In genomic region chr6:72597083-72597874, GRCm38 (mm10) we compare ENCODE assay signal across 8 mouse cellular contexts. TPM values are rescaled to one million over a fixed set of nuclear protein-coding genes. Genes with fewer than 3 reads are reported as not detected.
DNase-seq lines count a peak whose midpoint lies in the region; ATAC-seq lines count a peak whose summit lies in the region.

No protein-coding gene starts in this region.

- H3K36me3 ChIP-seq in neural tube, embryonic 11.5 days (ENCODE audit: control insufficient read depth, insufficient read depth, low read length): no peaks in the 10 kb centered on the region
- no peaks in the 10 kb centered on the region for H3K36me3 ChIP-seq in heart, embryonic 10.5 days
- no peaks in the 10 kb centered on the region for H3K36me3 ChIP-seq in midbrain, embryonic 11.5 days (ENCODE audit: control insufficient read depth, insufficient read depth, low read length)

- peak overlapping the region; percentile 73 for H3K4me2 ChIP-seq in neural tube, embryonic 11.5 days (ENCODE audit: low read depth)
- peak overlapping the region; percentile 62 for H3K4me2 ChIP-seq in midbrain, embryonic 11.5 days

- no peak overlapping the region for H3K27ac ChIP-seq in neural tube, embryonic 11.5 days (ENCODE audit: low read depth, low read length)
- peak overlapping the region; percentile 90 for H3K27ac ChIP-seq in heart, embryonic 10.5 days
- no peak overlapping the region for H3K27ac ChIP-seq in midbrain, embryonic 11.5 days (ENCODE audit: low read depth, low read length)

- no peak for ATAC-seq in neural tube, embryonic 11.5 days (ENCODE audit: insufficient read depth, low FRiP score, low TSS enrichment)
- no peak for ATAC-seq in midbrain, embryonic 11.5 days (ENCODE audit: low FRiP score)
- no peak for ATAC-seq in activated CD4-positive, CD25-positive, alpha-beta regulatory T cell, adult 4 months

- H3K4me1 ChIP-seq in neural tube, embryonic 11.5 days (ENCODE audit: control insufficient read depth, insufficient read depth, low read length): peaks cover 4% of the 10 kb centered on the region; the same call in 1 of the 2 replicates
- peaks cover 12% of the 10 kb centered on the region for H3K4me1 ChIP-seq in heart, embryonic 10.5 days
- peaks cover 9% of the 10 kb centered on the region for H3K4me1 ChIP-seq in midbrain, embryonic 11.5 days (ENCODE audit: control insufficient read depth, insufficient read depth, low read length)

- H3K9me3 ChIP-seq in neural tube, embryonic 11.5 days (ENCODE audit: control insufficient read depth, low read length): no peaks in the 10 kb centered on the region
- no peaks in the 10 kb centered on the region for H3K9me3 ChIP-seq in heart, embryonic 10.5 days
- H3K9me3 ChIP-seq in midbrain, embryonic 11.5 days (ENCODE audit: control insufficient read depth, low read length): no peaks in the 10 kb centered on the region

- H3K4me3 ChIP-seq in neural tube, embryonic 11.5 days (ENCODE audit: low read depth, low read length): peak overlapping the region; percentile 50
- peak overlapping the region; percentile 67 for H3K4me3 ChIP-seq in heart, embryonic 10.5 days
- peak overlapping the region; percentile 59 for H3K4me3 ChIP-seq in midbrain, embryonic 11.5 days (ENCODE audit: low read depth, low read length)

- H3K9ac ChIP-seq in neural tube, embryonic 11.5 days (ENCODE audit: low read length): peak overlapping the region; percentile 64
- peak overlapping the region; percentile 78 for H3K9ac ChIP-seq in midbrain, embryonic 11.5 days (ENCODE audit: low read length)

- H3K27me3 ChIP-seq in neural tube, embryonic 11.5 days (ENCODE audit: control insufficient read depth, insufficient read depth, low read length): no peaks in the 10 kb centered on the region
- H3K27me3 ChIP-seq in heart, embryonic 10.5 days (ENCODE audit: insufficient read depth, poor library complexity, severe bottlenecking): no peaks in the 10 kb centered on the region
- H3K27me3 ChIP-seq in midbrain, embryonic 11.5 days (ENCODE audit: control insufficient read depth, insufficient read depth, low read length): no peaks in the 10 kb centered on the region

- WGBS in neural tube, embryonic 11.5 days: 52% methylated on average over 13 of the region's 13 CpGs
- 41% methylated on average over 13 of the region's 13 CpGs for WGBS in heart, embryonic 10.5 days
- 60% methylated on average over 13 of the region's 13 CpGs for WGBS in midbrain, embryonic 11.5 days

- DNase-seq in neural tube, embryonic 11.5 days (ENCODE audit: low spot score): no peak
- DNase-seq in neural tube, embryonic 10.5 days (ENCODE audit: extremely low spot score, low spot score): no peak
- DNase-seq in cerebellum, adult 9-10 months: peak; percentile 47
- DNase-seq in heart, embryonic 10.5 days (ENCODE audit: low spot score): no peak
- peak; percentile 46 for DNase-seq in kidney, postnatal 14 days
- DNase-seq in midbrain, embryonic 11.5 days (ENCODE audit: low spot score, missing footprints): no peak
- no peak for DNase-seq in left cerebral cortex, adult 8-10 months (ENCODE audit: low spot score in 2 of 2)

RNA-seq across cellular contexts. Expression of gene Elmod3, which starts 0.9 kb away (rescaled TPM):
- polyA plus RNA-seq in neural tube, embryonic 11.5 days (2014; fragmentation: Nextera tagmentation; extraction: Ambion mirVana): 16.5 and 17.0 TPM in 2 replicates
- 12.9 and 13.3 TPM in 2 replicates for polyA plus RNA-seq in heart, embryonic 10.5 days (2016; fragmentation: Nextera tagmentation; extraction: Ambion mirVana)
- 15.4 and 17.4 TPM in 2 replicates for polyA plus RNA-seq in midbrain, embryonic 11.5 days (2014; fragmentation: Nextera tagmentation; extraction: Ambion mirVana)
- 10 to 100 TPM; 15.3 to 19.5 TPM for polyA plus RNA-seq in activated CD4-positive, CD25-positive, alpha-beta regulatory T cell, adult 4 months (2017; shearing (Covaris generic))
- 10 to 100 TPM; 21.1 to 26.4 (median 24.0) TPM for total RNA-seq in left cerebral cortex, adult 8-10 months (2022)

RNA-seq across cellular contexts. Expression of gene Retsat, which starts 1.0 kb away (rescaled TPM):
- 7.1 and 7.7 TPM in 2 replicates for polyA plus RNA-seq in neural tube, embryonic 11.5 days (2014; fragmentation: Nextera tagmentation; extraction: Ambion mirVana)
- 13.5 and 17.0 TPM in 2 replicates for polyA plus RNA-seq in heart, embryonic 10.5 days (2016; fragmentation: Nextera tagmentation; extraction: Ambion mirVana)
- 5.0 and 6.8 TPM in 2 replicates for polyA plus RNA-seq in midbrain, embryonic 11.5 days (2014; fragmentation: Nextera tagmentation; extraction: Ambion mirVana)
- polyA plus RNA-seq in activated CD4-positive, CD25-positive, alpha-beta regulatory T cell, adult 4 months (2017; shearing (Covaris generic)): 1 to 10 TPM; 2.7 to 4.1 TPM
- 10 to 100 TPM; 66.8 to 72.4 (median 68.4) TPM for total RNA-seq in left cerebral cortex, adult 8-10 months (2022)

RNA-seq across cellular contexts. Expression of gene Tgoln1, which starts 19.5 kb away (rescaled TPM):
- 43.3 and 44.1 TPM in 2 replicates for polyA plus RNA-seq in neural tube, embryonic 11.5 days (2014; fragmentation: Nextera tagmentation; extraction: Ambion mirVana)
- 27.9 and 29.1 TPM in 2 replicates for polyA plus RNA-seq in heart, embryonic 10.5 days (2016; fragmentation: Nextera tagmentation; extraction: Ambion mirVana)
- 48.7 and 48.9 TPM in 2 replicates for polyA plus RNA-seq in midbrain, embryonic 11.5 days (2014; fragmentation: Nextera tagmentation; extraction: Ambion mirVana)
- 10 to 100 TPM; 90.9 to 97.8 TPM for polyA plus RNA-seq in activated CD4-positive, CD25-positive, alpha-beta regulatory T cell, adult 4 months (2017; shearing (Covaris generic))
- total RNA-seq in left cerebral cortex, adult 8-10 months (2022): 100 to 1,000 TPM in 2 of 4 experiments, 10 to 100 TPM in 2; 93.0 to 104 (median 99.0) TPM

RNA-seq across cellular contexts. Expression of gene Capg, which starts 53.1 kb away (rescaled TPM):
- 10.1 and 10.2 TPM in 2 replicates for polyA plus RNA-seq in neural tube, embryonic 11.5 days (2014; fragmentation: Nextera tagmentation; extraction: Ambion mirVana)
- 23.2 and 23.8 TPM in 2 replicates for polyA plus RNA-seq in heart, embryonic 10.5 days (2016; fragmentation: Nextera tagmentation; extraction: Ambion mirVana)
- 6.6 and 8.0 TPM in 2 replicates for polyA plus RNA-seq in midbrain, embryonic 11.5 days (2014; fragmentation: Nextera tagmentation; extraction: Ambion mirVana)
- polyA plus RNA-seq in activated CD4-positive, CD25-positive, alpha-beta regulatory T cell, adult 4 months (2017; shearing (Covaris generic)): 100 to 1,000 TPM; 595 to 746 TPM
- 10 to 100 TPM in 2 of 4 experiments, 1 to 10 TPM in 2; 2.9 to 16.9 (median 10.0) TPM for total RNA-seq in left cerebral cortex, adult 8-10 months (2022)

Comparison
In these comparisons a context has a peak if more than half of its experiments do, and no peak if none do; other contexts are left out.
1. DNase-seq: peak in cerebellum, adult 9-10 months (single experiment) and kidney, postnatal 14 days (single experiment); none in neural tube, embryonic 11.5 days (single experiment), neural tube, embryonic 10.5 days (single experiment), heart, embryonic 10.5 days (single experiment), midbrain, embryonic 11.5 days (single experiment) and left cerebral cortex, adult 8-10 months (0 of 2).
2. Peak in every context shown above with its lines, with median percentiles within 50 percentile points of each other: H3K4me3 ChIP-seq.